Mouse (Mus musculus) forebrain, embryonic 12.5 days (tissue): Measurements from ENCODE around the gene Chst10. TPM values are rescaled to one million over a fixed set of nuclear protein-coding genes. Genes with fewer than 3 reads are reported as not detected.

Source experiments
- ATAC-seq: fragments of 200-750 bp; cut with Nextera tagmentation; 2 replicates; pipeline ENCODE4 v1.8.0; 2017; ENCODE audit warnings: moderate TSS enrichment; ENCODE audit not compliant: low FRiP score
- H3K27ac ChIP-seq: fragments of 300-500 bp; sonication (generic); 2 replicates; pipeline ENCODE4 v1.5.1; 2016; ENCODE audit warnings: mild to moderate bottlenecking
- H3K27me3 ChIP-seq: fragments of 300-500 bp; sonication (generic); 2 replicates; pipeline ENCODE4 v1.6.1; 2016; ENCODE audit warnings: mild to moderate bottlenecking
- H3K36me3 ChIP-seq: fragments of 300-500 bp; sonication (generic); replicated peaks from 2 replicates; pipeline ENCODE4 v1.6.1; 2016; ENCODE audit warnings: mild to moderate bottlenecking
- H3K4me1 ChIP-seq: fragments of 300-500 bp; sonication (generic); 2 replicates; pipeline ENCODE4 v1.6.1; 2016
- H3K4me2 ChIP-seq: fragments of 300-500 bp; sonication (generic); 2 replicates; pipeline ENCODE4 v1.6.1; 2016; ENCODE audit warnings: mild to moderate bottlenecking, moderate library complexity
- H3K4me3 ChIP-seq: fragments of 300-500 bp; sonication (generic); replicated peaks from 2 replicates; pipeline ENCODE4 v1.5.1; 2016; ENCODE audit warnings: mild to moderate bottlenecking
- H3K9ac ChIP-seq: fragments of 300-500 bp; sonication (generic); 2 replicates; pipeline ENCODE4 v1.6.1; 2016; ENCODE audit warnings: mild to moderate bottlenecking
- H3K9me3 ChIP-seq: fragments of 300-500 bp; sonication (generic); 2 replicates; pipeline ENCODE4 v1.6.1; 2016
- WGBS: fragments of 180-500 bp; shearing (Covaris S2); methylation state at CpG from one replicate; pipeline ENCODE4 v1.1.7; 2016; 5-methylcytosine and 5-hydroxymethylcytosine counted together
- polyA plus RNA-seq: library from polyadenylated mRNA; unstranded; fragments of >200 nt; fragmentation: Nextera tagmentation; extraction: Ambion mirVana; gene quantifications from 2 replicates; pipeline ENCODE4 v1.2.1, GENCODE M21; 2016

The Chst10 gene
- polyA plus RNA-seq, 1 experiment from 2014 or later, result 27.8 TPM

- Histone ChIP-seq H3K27ac (peak within 1 kb of the TSS; percentile 87), H3K4me1 (peaks cover 19% of the 10 kb centered on the region), H3K4me2 (peak within 1 kb of the TSS; percentile 99), H3K9ac (peak within 1 kb of the TSS; percentile 77), H3K9me3 (no peaks in the 10 kb centered on the region), H3K4me3 (peak within 1 kb of the TSS; percentile 69), H3K36me3 (0 out of 2 replicates have a peak, but pooled peaks cover 6% of the 10 kb centered on the region), H3K27me3 (peaks cover 52% of the 10 kb centered on the region)
- ATAC-seq, result peak; percentile 84
- under 1% methylated on average over 45 of the region's 47 CpGs for WGBS
Measured at GRCm38 (mm10) chr1:38836477-38836872, 61.5 kb downstream of the Chst10 start, which contains the start of gene Lonrf2. Gene Lonrf2 (minus strand): TSS chr1:38836711.

- Histone ChIP-seq H3K9me3 (no peaks in the 10 kb centered on the region), H3K36me3 (0 out of 2 replicates have a peak, but pooled peaks cover 6% of the 10 kb centered on the region), H3K4me3 (peak overlapping the region; percentile 69), H3K4me2 (peak overlapping the region; percentile 99), H3K27ac (peak overlapping the region; percentile 87), H3K4me1 (peaks cover 19% of the 10 kb centered on the region), H3K9ac (peak overlapping the region; percentile 77), H3K27me3 (peaks cover 51% of the 10 kb centered on the region)
- ATAC-seq, result peak; percentile 80
- 2% methylated on average over 94 of the region's 103 CpGs for WGBS
Measured at GRCm38 (mm10) chr1:38835568-38836476, 62.1 kb downstream of the Chst10 start.

- Histone ChIP-seq H3K4me1 (peaks cover 19% of the 10 kb centered on the region), H3K9me3 (no peaks in the 10 kb centered on the region), H3K4me2 (peak overlapping the region; percentile 99), H3K27ac (no peak overlapping the region), H3K4me3 (peak overlapping the region; percentile 69; the same call in 1 of the 2 replicates), H3K36me3 (0 out of 2 replicates have a peak, but pooled peaks cover 6% of the 10 kb centered on the region), H3K27me3 (peaks cover 42% of the 10 kb centered on the region), H3K9ac (no peak overlapping the region)
- 34% methylated on average over 3 of the region's 3 CpGs for WGBS
- ATAC-seq, result no peak
Measured at GRCm38 (mm10) chr1:38834899-38835298, 63.1 kb downstream of the Chst10 start.

- Histone ChIP-seq H3K9me3 (no peaks in the 10 kb centered on the region), H3K36me3 (no peaks in the 10 kb centered on the region), H3K4me1 (peaks cover 5% of the 10 kb centered on the region; the same call in 1 of the 2 replicates), H3K4me2 (no peak overlapping the region), H3K27ac (no peak overlapping the region), H3K4me3 (no peak overlapping the region), H3K9ac (no peak overlapping the region), H3K27me3 (no peaks in the 10 kb centered on the region)
- ATAC-seq, result no peak
- 74% methylated on average over 2 of the region's 2 CpGs for WGBS
Measured at GRCm38 (mm10) chr1:38824926-38825325, 73.0 kb downstream of the Chst10 start.

GRCm38 (mm10) chr1:38823851-38824250 is 74.1 kb downstream of the Chst10 start:
- Histone ChIP-seq H3K9me3 (no peaks in the 10 kb centered on the region), H3K4me3 (no peak overlapping the region), H3K4me2 (no peak overlapping the region), H3K27me3 (no peaks in the 10 kb centered on the region), H3K36me3 (no peaks in the 10 kb centered on the region), H3K4me1 (peaks cover 5% of the 10 kb centered on the region; the same call in 1 of the 2 replicates), H3K9ac (no peak overlapping the region), H3K27ac (no peak overlapping the region)
- whole genome bisulfite sequencing, result 88% methylated on average over 2 of the region's 2 CpGs
- ATAC-seq, result no peak

GRCm38 (mm10) chr1:38819691-38820090 is 78.3 kb downstream of the Chst10 start:
- H3K4me1 ChIP-seq, result peaks cover 5% of the 10 kb centered on the region; the same call in 1 of the 2 replicates
- H3K9me3 ChIP-seq, result no peaks in the 10 kb centered on the region
- H3K4me3 ChIP-seq, result no peak overlapping the region
- H3K27ac ChIP-seq, result no peak overlapping the region
- no peak for ATAC-seq
- no peak overlapping the region for H3K9ac ChIP-seq
- no peak overlapping the region for H3K4me2 ChIP-seq
- H3K36me3 ChIP-seq, result peaks cover 4% of the 10 kb centered on the region; the same call in 1 of the 2 replicates
- H3K27me3 ChIP-seq, result no peaks in the 10 kb centered on the region

GRCm38 (mm10) chr1:38817671-38818070 is 80.3 kb downstream of the Chst10 start:
- Histone ChIP-seq H3K4me2 (no peak overlapping the region), H3K36me3 (peaks cover 12% of the 10 kb centered on the region; the same call in 1 of the 2 replicates), H3K27ac (no peak overlapping the region), H3K27me3 (no peaks in the 10 kb centered on the region), H3K9me3 (no peaks in the 10 kb centered on the region), H3K9ac (no peak overlapping the region), H3K4me3 (no peak overlapping the region), H3K4me1 (peaks cover 5% of the 10 kb centered on the region; the same call in 1 of the 2 replicates)
- no peak for ATAC-seq
- 75% methylated on average over 3 of the region's 3 CpGs for WGBS

GRCm38 (mm10) chr1:38817268-38817667 is 80.7 kb downstream of the Chst10 start:
- no peak overlapping the region for H3K4me3 ChIP-seq
- peaks cover 4% of the 10 kb centered on the region; the same call in 1 of the 2 replicates for H3K4me1 ChIP-seq
- H3K27ac ChIP-seq, result no peak overlapping the region
- WGBS, result 84% methylated on average over 9 of the region's 9 CpGs
- no peak overlapping the region for H3K4me2 ChIP-seq
- H3K9me3 ChIP-seq, result no peaks in the 10 kb centered on the region
- H3K36me3 ChIP-seq, result peaks cover 14% of the 10 kb centered on the region
- H3K27me3 ChIP-seq, result no peaks in the 10 kb centered on the region
- H3K9ac ChIP-seq, result no peak overlapping the region
- ATAC-seq, result no peak

GRCm38 (mm10) chr1:38816306-38816705 is 81.7 kb downstream of the Chst10 start:
- no peak overlapping the region for H3K27ac ChIP-seq
- 82% methylated on average over 4 of the region's 4 CpGs for WGBS
- no peak overlapping the region for H3K9ac ChIP-seq
- no peak overlapping the region for H3K4me3 ChIP-seq
- peaks cover 23% of the 10 kb centered on the region for H3K36me3 ChIP-seq
- H3K27me3 ChIP-seq, result no peaks in the 10 kb centered on the region
- no peaks in the 10 kb centered on the region for H3K9me3 ChIP-seq
- no peaks in the 10 kb centered on the region for H3K4me1 ChIP-seq
- H3K4me2 ChIP-seq, result no peak overlapping the region
- ATAC-seq, result no peak

Other genes with a start within 250 kb of the Chst10 start
- gene Aff3, start 233.2 kb downstream of the Chst10 start, polyA plus RNA-seq, result 15.1 and 25.7 TPM in 2 replicates
- 6.0 and 6.1 TPM in 2 replicates for gene Lonrf2, start 61.5 kb downstream of the Chst10 start, polyA plus RNA-seq
- gene Nms, start 41.0 kb upstream of the Chst10 start, polyA plus RNA-seq, result 0.27 TPM in 1 of 2 replicates, not detected in the other
- 174 and 179 TPM in 2 replicates for gene Pdcl3, start 87.4 kb upstream of the Chst10 start, polyA plus RNA-seq